Comparison of ENCODE assay signal across 9 mouse cellular contexts in the genomic region with DNA sequence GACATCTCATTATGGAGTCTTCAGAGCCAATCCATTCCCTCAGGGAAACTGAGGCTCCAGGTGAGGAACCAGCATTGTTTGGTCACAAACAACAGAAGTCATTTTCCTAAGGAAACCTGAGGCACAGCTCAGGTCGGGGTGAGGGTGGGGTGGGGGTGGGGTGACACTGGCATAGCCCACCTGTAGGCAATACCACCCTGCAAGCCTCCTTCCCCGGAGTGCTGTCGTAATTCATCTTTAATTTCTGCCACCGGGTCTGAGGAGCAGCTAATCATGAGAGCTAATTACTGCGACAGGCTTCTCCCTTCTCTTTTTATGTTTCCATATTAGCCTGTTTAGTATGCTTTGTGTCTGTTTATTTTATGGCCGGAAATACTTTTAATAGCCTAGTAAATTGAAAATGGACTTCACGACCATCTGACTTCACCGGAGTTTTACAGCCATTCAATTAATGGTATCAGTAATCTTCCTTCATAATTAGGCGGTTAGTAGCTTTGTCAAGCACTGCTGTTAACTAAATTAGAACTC.
DNase-seq lines count a peak whose midpoint lies in the region; ATAC-seq and TF ChIP-seq lines count a peak whose summit lies in the region.
"Had no signal": no experiment of that assay in that cellular context is flagged by ENCODE, and none has a peak within 500 bp of the region (broad histone marks: within the 10 kb centered on the region; RNA-seq: fewer than 3 reads in every experiment).

No protein-coding gene starts in this region.

- DNase-seq in heart, adult 11 months = no peak
- no peak for DNase-seq in layer of hippocampus, adult 2 months (ENCODE audit: low spot score in 2 of 2)
- no peak for DNase-seq in layer of hippocampus, postnatal 36 days
- DNase-seq in hindbrain, postnatal 0 days (ENCODE audit: low spot score) = no peak
- no peak for DNase-seq in midbrain, postnatal 0 days (ENCODE audit: low spot score)
- no peak for DNase-seq in thymus, postnatal 36 days
- no peak for DNase-seq in urinary bladder, postnatal 4 days (ENCODE audit: low spot score in 2 of 2)

- H3K9me3 ChIP-seq in heart, embryonic 11.5 days (replicated peaks; ENCODE audit: control insufficient read depth, low read length) = no peaks in the 10 kb centered on the region
- no peaks in the 10 kb centered on the region for H3K9me3 ChIP-seq in hindbrain, postnatal 0 days (ENCODE audit: low read length)
- H3K9me3 ChIP-seq in midbrain, postnatal 0 days (ENCODE audit: low read length) = no peaks in the 10 kb centered on the region
- H3K9me3 ChIP-seq: megakaryocyte, embryonic 14.5 days had no signal

- WGBS in heart, embryonic 11.5 days (ENCODE audit: insufficient replicate concordance) = 59% methylated on average over 9 of the region's 9 CpGs
- 33% methylated on average over 9 of the region's 9 CpGs for WGBS in hindbrain, postnatal 0 days
- 51% methylated on average over 9 of the region's 9 CpGs for WGBS in midbrain, postnatal 0 days

- H3K9ac ChIP-seq in heart, embryonic 11.5 days (ENCODE audit: low read depth, low read length) = no peak overlapping the region
- no peak overlapping the region for H3K9ac ChIP-seq in hindbrain, postnatal 0 days (replicated peaks; ENCODE audit: low read length)
- H3K9ac ChIP-seq in midbrain, postnatal 0 days (replicated peaks; ENCODE audit: low read length, poor library complexity, severe bottlenecking) = no peak overlapping the region

- no peak for TF ChIP-seq CTCF in layer of hippocampus, adult 2 months (conservative IDR thresholded peaks at IDR 0.05)
- no peak for TF ChIP-seq CTCF in hindbrain, postnatal 0 days (IDR thresholded peaks at IDR 0.05; ENCODE audit: low read depth)
- no peak for TF ChIP-seq CTCF in midbrain, postnatal 0 days (IDR thresholded peaks at IDR 0.05)

- no peak for ATAC-seq in heart, embryonic 11.5 days (replicated peaks; ENCODE audit: insufficient number of reproducible peaks, low FRiP score, low TSS enrichment)
- ATAC-seq in hindbrain, postnatal 0 days = 0 out of 2 replicates have a peak, but pooled peaks have one; percentile 36
- ATAC-seq in midbrain, postnatal 0 days (ENCODE audit: low FRiP score) = no peak

- H3K4me3 ChIP-seq in heart, embryonic 11.5 days (ENCODE audit: low read depth, low read length) = no peak overlapping the region
- peak overlapping the region; percentile 19; the same call in 1 of the 2 replicates for H3K4me3 ChIP-seq in layer of hippocampus, adult 2 months
- H3K4me3 ChIP-seq in hindbrain, postnatal 0 days (ENCODE audit: low read length) = no peak overlapping the region
- no peak overlapping the region for H3K4me3 ChIP-seq in midbrain, postnatal 0 days (ENCODE audit: low read depth, low read length)
- H3K4me3 ChIP-seq: megakaryocyte, embryonic 14.5 days had no signal

- peaks cover 32% of the 10 kb centered on the region for H3K27me3 ChIP-seq in heart, embryonic 11.5 days (ENCODE audit: control insufficient read depth, insufficient read depth, low read length)
- no peaks in the 10 kb centered on the region for H3K27me3 ChIP-seq in hindbrain, postnatal 0 days (ENCODE audit: insufficient read depth, low read length)
- 0 out of 2 replicates have a peak, but pooled peaks cover 4% of the 10 kb centered on the region for H3K27me3 ChIP-seq in midbrain, postnatal 0 days (ENCODE audit: insufficient read depth, low read length)

- H3K4me1 ChIP-seq in heart, embryonic 11.5 days (ENCODE audit: control insufficient read depth, insufficient read depth, low read length) = peaks cover 19% of the 10 kb centered on the region
- peaks cover 14% of the 10 kb centered on the region for H3K4me1 ChIP-seq in hindbrain, postnatal 0 days (ENCODE audit: insufficient read depth, low read length)
- peaks cover 8% of the 10 kb centered on the region; the same call in 1 of the 2 replicates for H3K4me1 ChIP-seq in midbrain, postnatal 0 days (ENCODE audit: insufficient read depth, low read length)

- peak overlapping the region; percentile 7; the same call in 1 of the 2 replicates for H3K27ac ChIP-seq in heart, embryonic 11.5 days (ENCODE audit: low read depth, low read length)
- H3K27ac ChIP-seq in layer of hippocampus, adult 2 months = no peak overlapping the region
- H3K27ac ChIP-seq in hindbrain, postnatal 0 days = peak overlapping the region; percentile 32; the same call in 1 of the 2 replicates
- no peak overlapping the region for H3K27ac ChIP-seq in midbrain, postnatal 0 days (ENCODE audit: low read depth, low read length)

- H3K36me3 ChIP-seq in heart, embryonic 11.5 days (ENCODE audit: control insufficient read depth, insufficient read depth, low read length) = no peaks in the 10 kb centered on the region
- no peaks in the 10 kb centered on the region for H3K36me3 ChIP-seq in hindbrain, postnatal 0 days (ENCODE audit: insufficient read depth, low read length)
- H3K36me3 ChIP-seq in midbrain, postnatal 0 days (ENCODE audit: insufficient read depth, low read length) = no peaks in the 10 kb centered on the region

- H3K4me2 ChIP-seq in heart, embryonic 11.5 days = peak overlapping the region; percentile 39; the same call in 1 of the 2 replicates
- peak overlapping the region; percentile 45 for H3K4me2 ChIP-seq in hindbrain, postnatal 0 days (ENCODE audit: low read depth, low read length)
- peak overlapping the region; percentile 36; the same call in 1 of the 2 replicates for H3K4me2 ChIP-seq in midbrain, postnatal 0 days (ENCODE audit: low read depth, low read length, poor library complexity, severe bottlenecking)

Comparison
In these comparisons a context has a peak if more than half of its experiments do, and no peak if none do; other contexts are left out.
1. H3K27ac ChIP-seq: peak in heart, embryonic 11.5 days (single experiment) and hindbrain, postnatal 0 days (single experiment); none in layer of hippocampus, adult 2 months (single experiment) and midbrain, postnatal 0 days (single experiment).
2. Peak in every context shown above with its lines, with median percentiles within 50 percentile points of each other: H3K4me2 ChIP-seq.